Mouse (Mus musculus) stomach, embryonic 15.5 days (tissue): ENCODE results near the gene Abcd3. TPM values are rescaled to one million over a fixed set of nuclear protein-coding genes. Genes with fewer than 3 reads are reported as not detected.
"Not testable (repeated sequence)": the region's sequence is repeated elsewhere in the genome, so short reads cannot be mapped to it uniquely, and the experiment has no call there.

ENCODE experiments used
- ATAC-seq: fragments of 200-750 bp; cut with Nextera tagmentation; 2 replicates; pipeline ENCODE4 v1.8.0; 2017; ENCODE audit warnings: low read depth, moderate number of reproducible peaks, moderate TSS enrichment; ENCODE audit not compliant: insufficient read depth, low FRiP score
- H3K27ac ChIP-seq: fragments of 300-500 bp; sonication (generic); 2 replicates; pipeline ENCODE4 v1.5.1; 2015; ENCODE audit warnings: mild to moderate bottlenecking, inconsistent platforms
- H3K27me3 ChIP-seq: fragments of 300-500 bp; sonication (generic); replicated peaks from 2 replicates; pipeline ENCODE4 v1.6.1; 2015; ENCODE audit warnings: inconsistent platforms
- H3K36me3 ChIP-seq: fragments of 300-500 bp; sonication (generic); 2 replicates; pipeline ENCODE4 v1.6.1; 2015; ENCODE audit warnings: inconsistent platforms
- H3K4me1 ChIP-seq: fragments of 300-500 bp; sonication (generic); 2 replicates; pipeline ENCODE4 v1.6.1; 2015; ENCODE audit warnings: inconsistent platforms
- H3K4me2 ChIP-seq: fragments of 300-500 bp; sonication (generic); 2 replicates; pipeline ENCODE4 v1.6.1; 2015; ENCODE audit warnings: mild to moderate bottlenecking, inconsistent platforms
- H3K4me3 ChIP-seq: fragments of 300-500 bp; sonication (generic); replicated peaks from 2 replicates; pipeline ENCODE4 v1.5.1; 2015; ENCODE audit warnings: inconsistent platforms
- H3K9ac ChIP-seq: fragments of 300-500 bp; sonication (generic); 2 replicates; pipeline ENCODE4 v1.6.1; 2015; ENCODE audit warnings: inconsistent platforms
- H3K9me3 ChIP-seq: fragments of 300-500 bp; sonication (generic); 2 replicates; pipeline ENCODE4 v1.6.1; 2016; ENCODE audit warnings: inconsistent platforms
- WGBS: fragments of 180-500 bp; shearing (Covaris S2); methylation state at CpG from one replicate; pipeline ENCODE4 v1.1.7; 2015; 5-methylcytosine and 5-hydroxymethylcytosine counted together
- polyA plus RNA-seq: library from polyadenylated mRNA; unstranded; fragments of >200 nt; fragmentation: Nextera tagmentation; extraction: Ambion mirVana; gene quantifications from 2 replicates; pipeline ENCODE4 v1.2.1, GENCODE M21; 2015

The Abcd3 gene
- polyA plus RNA-seq, 1 experiment from 2014 or later: 73.9 TPM

DNA sequence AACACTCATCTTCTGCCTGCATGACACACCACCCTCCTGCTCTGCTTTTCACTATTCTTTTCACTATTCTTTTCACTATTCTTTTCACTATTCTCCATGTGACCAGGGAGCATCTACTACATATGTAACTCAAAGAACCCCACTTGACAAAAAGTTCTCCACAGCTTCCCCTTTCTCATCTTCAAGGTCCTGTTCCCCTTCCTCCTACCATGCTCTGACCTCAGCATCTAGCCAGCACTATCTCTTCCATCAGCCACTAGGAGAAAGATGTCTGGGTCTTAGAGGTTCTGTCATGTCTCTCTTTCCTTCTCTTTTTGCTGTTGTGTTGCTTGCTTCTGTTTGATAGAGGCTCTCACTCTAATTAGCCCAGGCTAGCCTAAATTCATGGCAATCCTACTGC lies 49.1 kb downstream of the Abcd3 start:
- Histone ChIP-seq H3K9me3 (no peaks in the 10 kb centered on the region), H3K4me1 (no peaks in the 10 kb centered on the region), H3K27me3 (no peaks in the 10 kb centered on the region), H3K4me3 (no peak overlapping the region), H3K36me3 (peaks cover 26% of the 10 kb centered on the region), H3K9ac (no peak overlapping the region), H3K27ac (no peak overlapping the region), H3K4me2 (no peak overlapping the region)
- no peak for ATAC-seq

DNA sequence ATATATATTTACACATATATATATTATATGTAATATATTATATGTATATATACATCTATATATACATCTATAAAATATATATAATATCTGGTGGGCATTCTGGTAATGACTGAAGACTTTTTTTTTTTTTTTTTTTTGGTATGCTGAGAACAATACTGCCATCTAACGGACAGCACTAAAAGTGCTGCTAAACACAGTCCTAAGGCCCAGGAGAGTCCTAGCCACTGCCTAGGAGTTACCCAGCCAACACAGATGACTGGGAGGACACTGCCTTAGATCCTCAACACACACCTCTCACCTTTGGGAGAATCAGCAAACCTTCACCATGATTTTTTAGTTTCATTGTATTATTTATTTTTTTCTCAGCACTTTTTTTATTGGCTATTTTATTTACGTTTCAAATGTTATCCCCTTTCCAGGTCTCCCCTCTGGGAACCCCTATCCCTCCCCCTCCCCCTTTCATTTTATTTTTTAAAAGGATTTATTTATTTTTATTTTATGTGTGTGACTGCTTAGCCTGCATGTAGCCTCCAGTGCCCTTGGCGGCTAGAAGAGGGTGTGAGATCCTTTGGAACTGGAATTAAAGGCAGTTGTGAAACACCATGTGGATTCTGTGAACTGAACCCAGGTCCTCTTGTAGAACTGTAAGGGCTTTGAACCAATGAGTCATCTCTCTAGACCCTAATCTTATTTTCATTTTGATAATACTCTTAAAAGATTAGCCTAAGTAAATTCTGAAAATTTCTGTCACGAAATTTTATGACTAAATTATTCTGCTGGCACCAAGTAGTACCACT lies 52.8 kb downstream of the Abcd3 start:
- no peak for ATAC-seq
- Histone ChIP-seq H3K9me3 (no peaks in the 10 kb centered on the region), H3K4me3 (no peak overlapping the region), H3K27me3 (no peaks in the 10 kb centered on the region), H3K4me2 (no peak overlapping the region), H3K27ac (no peak overlapping the region), H3K36me3 (peaks cover 10% of the 10 kb centered on the region), H3K9ac (no peak overlapping the region), H3K4me1 (no peaks in the 10 kb centered on the region)
- 62% methylated on average over 4 of the region's 4 CpGs for WGBS

DNA sequence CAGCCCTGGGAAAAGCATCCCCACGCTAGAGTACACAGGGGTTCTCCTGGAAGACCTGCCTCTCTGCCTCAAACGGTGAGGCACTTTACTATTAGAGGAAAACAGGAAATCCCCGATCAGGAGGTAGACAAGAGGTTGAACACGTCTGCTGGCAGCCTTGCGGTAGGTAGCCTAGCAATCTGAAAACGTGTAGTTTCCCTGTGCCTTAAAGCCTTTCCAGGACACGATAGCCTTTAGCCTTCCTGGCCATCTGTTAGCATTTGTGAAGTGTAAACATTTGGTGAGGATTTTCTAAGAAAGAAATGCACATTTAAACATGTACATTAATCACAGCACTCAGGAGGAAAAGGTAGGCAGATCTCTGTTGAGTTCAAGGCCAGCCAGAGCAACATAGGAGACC lies 56.7 kb downstream of the Abcd3 start:
- ATAC-seq: peak; percentile 75; the same call in 1 of the 2 replicates
- WGBS: 26% methylated on average over 7 of the region's 7 CpGs
- no peaks in the 10 kb centered on the region for H3K9me3 ChIP-seq
- H3K4me2 ChIP-seq: no peak overlapping the region
- no peak overlapping the region for H3K9ac ChIP-seq
- H3K27ac ChIP-seq: peak overlapping the region; percentile 74
- H3K36me3 ChIP-seq: no peaks in the 10 kb centered on the region
- no peaks in the 10 kb centered on the region for H3K27me3 ChIP-seq
- no peak overlapping the region for H3K4me3 ChIP-seq
- peaks cover 5% of the 10 kb centered on the region; the same call in 1 of the 2 replicates for H3K4me1 ChIP-seq

DNA sequence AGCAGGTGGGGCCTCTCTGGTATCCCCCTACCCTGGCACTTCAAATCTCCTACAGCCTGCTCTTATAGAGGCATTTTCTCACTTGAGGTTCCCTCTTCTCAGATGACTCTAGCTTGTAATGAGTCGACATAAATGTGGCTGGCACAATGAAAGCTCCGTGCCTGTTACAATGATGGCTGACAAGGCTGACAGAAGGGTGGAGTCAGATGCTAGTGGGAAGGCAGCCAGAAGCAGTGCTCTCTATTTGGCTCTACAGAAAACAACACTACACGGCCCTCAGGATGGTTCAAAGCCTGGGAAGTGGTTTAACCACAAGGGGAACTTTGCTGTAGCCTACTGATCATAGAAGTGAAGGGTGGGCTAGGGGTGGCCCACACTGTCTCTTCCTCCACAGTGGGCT lies 60.0 kb downstream of the Abcd3 start:
- Histone ChIP-seq H3K36me3 (no peaks in the 10 kb centered on the region), H3K4me2 (no peak overlapping the region), H3K9ac (no peak overlapping the region), H3K9me3 (no peaks in the 10 kb centered on the region), H3K27ac (no peak overlapping the region), H3K4me1 (peaks cover 5% of the 10 kb centered on the region; the same call in 1 of the 2 replicates), H3K4me3 (no peak overlapping the region), H3K27me3 (no peaks in the 10 kb centered on the region)
- no peak for ATAC-seq
- 31% methylated on average over 3 of the region's 3 CpGs for WGBS

DNA sequence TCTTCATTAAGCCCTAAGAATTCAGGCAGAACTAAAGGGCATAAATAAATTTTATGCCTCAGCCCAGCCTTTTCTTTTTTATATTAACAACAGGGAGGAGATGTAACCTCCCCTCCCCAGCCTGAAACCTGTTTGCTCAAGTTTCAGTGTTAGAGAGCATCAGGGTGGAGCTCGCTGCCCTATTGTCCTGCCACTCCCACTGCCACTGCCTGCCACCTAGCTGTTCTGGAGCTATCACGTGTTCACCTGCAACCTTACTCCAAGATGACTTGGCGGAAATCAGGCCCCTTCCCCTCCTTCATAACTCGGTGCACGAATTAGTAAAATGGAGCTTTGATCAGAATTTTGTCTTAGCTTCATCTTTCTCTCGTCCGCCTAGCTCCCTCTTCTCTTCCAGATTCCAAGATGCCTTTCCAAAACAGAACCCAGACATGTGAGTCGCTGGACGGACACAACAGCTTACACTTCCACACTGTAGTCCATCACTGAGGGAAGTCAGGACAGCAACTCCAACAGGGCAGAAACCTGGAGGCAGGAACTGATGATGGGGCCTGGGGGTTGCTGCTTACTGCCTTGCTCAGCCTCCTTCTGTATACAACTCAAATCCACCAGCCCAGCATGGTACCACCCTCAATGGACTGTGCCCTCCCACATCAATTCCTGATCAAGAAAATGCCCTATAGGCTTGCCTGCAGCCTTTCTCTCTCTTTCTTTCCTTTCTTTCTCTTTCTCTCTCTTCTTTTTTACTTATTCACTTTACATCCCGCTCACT lies 60.6 kb downstream of the Abcd3 start:
- H3K27ac ChIP-seq, H3K9me3 ChIP-seq: not testable (repeated sequence)

DNA sequence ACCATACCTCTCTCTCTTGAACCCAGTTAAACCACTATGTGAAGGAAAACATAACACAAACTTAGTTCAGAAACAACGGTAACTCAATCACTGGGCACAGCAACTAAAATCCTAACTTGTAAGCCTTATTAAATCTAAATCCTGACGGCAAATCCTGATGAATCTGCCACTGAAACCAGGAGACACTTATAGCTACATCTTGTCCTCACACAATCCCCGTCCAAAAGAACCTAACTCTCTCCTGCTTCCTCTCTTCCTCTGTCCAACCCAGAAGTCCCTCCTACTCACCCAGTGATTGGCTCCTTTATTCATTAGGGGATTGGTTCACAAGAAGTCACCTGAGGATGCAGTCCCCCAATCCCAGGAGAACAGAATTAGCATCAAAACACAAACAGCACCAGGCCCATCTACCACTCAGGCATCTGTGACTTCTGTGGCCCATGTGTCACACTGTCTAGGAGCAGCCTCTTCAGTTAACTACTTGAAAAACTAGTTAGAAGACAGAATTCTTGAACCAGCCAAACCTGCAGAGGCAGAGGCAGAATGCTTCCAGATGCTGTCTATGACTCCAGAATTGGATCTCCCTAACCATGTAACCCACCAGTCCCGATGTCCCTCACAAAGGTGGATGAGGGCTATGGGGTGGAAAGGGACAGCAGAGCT lies 73.8 kb downstream of the Abcd3 start:
- H3K4me2 ChIP-seq, H3K36me3 ChIP-seq, H3K9me3 ChIP-seq, H3K27ac ChIP-seq, H3K4me1 ChIP-seq, H3K9ac ChIP-seq, H3K4me3 ChIP-seq, ATAC-seq, H3K27me3 ChIP-seq: not testable (repeated sequence)
- 92% methylated on average over 4 of the region's 4 CpGs for WGBS

More for the DNA sequence above, 60.6 kb downstream of the Abcd3 start:
- H3K9ac ChIP-seq, H3K36me3 ChIP-seq, H3K27me3 ChIP-seq, H3K4me3 ChIP-seq, H3K4me1 ChIP-seq, H3K4me2 ChIP-seq, ATAC-seq: not testable (repeated sequence)
- WGBS: 73% methylated on average over 10 of the region's 10 CpGs

DNA sequence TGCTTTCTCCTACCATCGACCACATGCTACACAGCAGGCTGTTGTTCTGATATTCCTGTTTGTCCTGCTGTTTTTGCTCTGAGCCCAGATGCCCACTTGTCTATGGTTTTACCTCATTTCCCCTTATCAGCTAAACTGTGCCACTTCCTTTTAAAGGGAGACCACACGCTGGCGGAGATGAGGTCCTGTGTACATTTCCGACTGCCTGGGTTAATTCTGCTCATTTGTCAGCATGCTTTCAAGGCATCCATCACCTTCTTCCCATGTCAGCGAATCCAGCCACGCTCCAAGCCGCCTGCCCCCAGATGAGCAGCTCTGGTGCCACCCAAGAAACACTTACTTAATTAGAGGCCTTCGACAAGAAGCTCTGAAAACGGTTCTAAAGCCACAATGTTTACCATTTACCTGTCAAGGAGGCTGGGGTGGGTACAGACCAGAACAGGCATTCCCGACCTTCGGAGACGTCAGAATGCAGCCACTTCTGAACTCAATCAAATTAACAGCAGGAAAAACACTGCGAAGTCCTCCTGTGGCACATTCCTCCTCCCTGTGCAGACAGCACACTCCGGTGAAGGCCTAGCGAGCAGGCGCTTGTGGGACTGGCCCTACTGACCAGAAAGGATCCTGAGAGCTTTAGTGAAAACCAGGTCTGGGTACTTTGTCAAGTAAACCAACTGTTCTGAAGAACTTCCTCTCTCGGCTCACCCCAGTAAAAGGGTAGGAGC lies 75.5 kb downstream of the Abcd3 start:
- no peak for ATAC-seq
- H3K27me3 ChIP-seq: no peaks in the 10 kb centered on the region
- H3K9me3 ChIP-seq: no peaks in the 10 kb centered on the region
- H3K4me3 ChIP-seq: no peak overlapping the region
- no peak overlapping the region for H3K4me2 ChIP-seq
- H3K4me1 ChIP-seq: peaks cover 15% of the 10 kb centered on the region
- no peak overlapping the region for H3K27ac ChIP-seq
- no peaks in the 10 kb centered on the region for H3K36me3 ChIP-seq
- WGBS: 35% methylated on average over 17 of the region's 17 CpGs
- H3K9ac ChIP-seq: no peak overlapping the region

DNA sequence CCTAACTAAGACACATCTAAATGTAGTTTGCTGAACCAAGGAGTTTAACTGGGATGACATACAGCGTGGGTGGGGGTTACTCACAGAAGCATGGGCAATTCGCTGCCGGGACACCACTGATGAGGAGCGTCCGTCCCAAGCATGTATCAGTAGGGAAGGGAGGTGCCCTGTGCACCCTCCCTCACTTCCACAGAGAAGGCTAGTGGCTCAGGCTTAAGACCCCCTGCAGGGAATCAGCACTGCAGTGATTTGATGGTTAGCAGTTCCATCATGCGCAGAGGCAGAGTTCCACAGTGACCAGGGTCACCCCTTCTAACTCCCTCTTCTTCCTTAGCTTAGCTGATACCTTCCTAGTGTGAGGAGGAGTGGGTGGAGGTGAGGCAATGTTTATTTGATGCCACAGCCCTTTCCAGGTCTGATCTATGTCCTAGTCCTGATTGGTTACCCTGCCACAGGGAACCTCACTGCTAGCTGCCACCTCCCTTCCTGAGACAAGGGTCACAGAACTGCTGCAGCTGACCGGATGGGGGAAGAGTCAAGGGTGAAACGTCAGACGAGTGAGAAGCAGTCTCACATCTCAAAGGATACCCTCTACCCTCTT lies 76.3 kb downstream of the Abcd3 start:
- peaks cover 15% of the 10 kb centered on the region for H3K4me1 ChIP-seq
- no peaks in the 10 kb centered on the region for H3K9me3 ChIP-seq
- H3K27ac ChIP-seq: no peak overlapping the region
- H3K36me3 ChIP-seq: peaks cover 5% of the 10 kb centered on the region; the same call in 1 of the 2 replicates
- no peak for ATAC-seq
- 66% methylated on average over 9 of the region's 9 CpGs for WGBS
- H3K27me3 ChIP-seq: no peaks in the 10 kb centered on the region
- no peak overlapping the region for H3K9ac ChIP-seq
- no peak overlapping the region for H3K4me3 ChIP-seq
- H3K4me2 ChIP-seq: no peak overlapping the region

DNA sequence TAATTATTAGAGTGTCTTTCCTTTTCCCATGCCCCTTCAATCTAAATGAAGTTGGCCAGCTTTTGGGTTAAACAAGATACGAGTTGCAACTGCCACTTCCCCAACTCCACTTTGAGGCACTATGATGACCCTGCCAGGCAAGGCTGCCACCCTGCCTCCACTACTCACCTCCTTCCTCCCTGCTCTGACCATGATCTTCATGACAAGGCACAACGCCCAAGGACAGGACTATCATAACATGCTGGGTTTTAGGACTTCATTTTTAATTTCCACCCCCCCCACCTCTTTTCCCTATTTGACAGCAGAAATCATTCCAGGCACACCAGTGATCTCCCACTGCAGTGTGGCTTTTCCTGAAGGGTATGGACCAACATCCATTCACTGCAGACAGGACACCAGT lies 77.2 kb downstream of the Abcd3 start:
- WGBS: 73% methylated on average over 2 of the region's 2 CpGs
- Histone ChIP-seq H3K36me3 (peaks cover 5% of the 10 kb centered on the region; the same call in 1 of the 2 replicates), H3K4me3 (no peak overlapping the region), H3K4me1 (peaks cover 15% of the 10 kb centered on the region), H3K27me3 (no peaks in the 10 kb centered on the region), H3K9me3 (no peaks in the 10 kb centered on the region), H3K9ac (no peak overlapping the region), H3K4me2 (no peak overlapping the region), H3K27ac (no peak overlapping the region)
- no peak for ATAC-seq

DNA sequence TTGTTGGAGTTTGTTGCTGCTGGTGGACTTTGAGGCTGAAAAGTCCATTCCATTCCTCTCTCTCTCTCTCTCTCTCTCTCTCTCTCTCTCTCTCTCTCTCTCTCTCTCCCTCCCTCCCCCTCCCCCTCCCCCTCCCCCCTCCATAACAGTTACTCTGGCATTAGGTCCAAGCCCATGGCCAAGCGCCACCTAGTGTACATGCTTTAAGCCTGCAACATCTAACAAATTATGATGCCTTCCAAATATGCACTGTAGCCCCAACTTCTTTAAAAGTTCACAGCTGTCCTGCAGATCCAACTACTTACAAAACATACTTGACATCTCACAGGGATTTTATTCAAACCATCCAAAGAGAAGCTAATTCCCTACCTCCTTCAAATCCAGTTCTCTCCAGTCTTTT lies 77.6 kb downstream of the Abcd3 start:
- peaks cover 15% of the 10 kb centered on the region for H3K4me1 ChIP-seq
- 46% methylated on average over 1 of the region's 1 CpGs for WGBS
- ATAC-seq: no peak

DNA sequence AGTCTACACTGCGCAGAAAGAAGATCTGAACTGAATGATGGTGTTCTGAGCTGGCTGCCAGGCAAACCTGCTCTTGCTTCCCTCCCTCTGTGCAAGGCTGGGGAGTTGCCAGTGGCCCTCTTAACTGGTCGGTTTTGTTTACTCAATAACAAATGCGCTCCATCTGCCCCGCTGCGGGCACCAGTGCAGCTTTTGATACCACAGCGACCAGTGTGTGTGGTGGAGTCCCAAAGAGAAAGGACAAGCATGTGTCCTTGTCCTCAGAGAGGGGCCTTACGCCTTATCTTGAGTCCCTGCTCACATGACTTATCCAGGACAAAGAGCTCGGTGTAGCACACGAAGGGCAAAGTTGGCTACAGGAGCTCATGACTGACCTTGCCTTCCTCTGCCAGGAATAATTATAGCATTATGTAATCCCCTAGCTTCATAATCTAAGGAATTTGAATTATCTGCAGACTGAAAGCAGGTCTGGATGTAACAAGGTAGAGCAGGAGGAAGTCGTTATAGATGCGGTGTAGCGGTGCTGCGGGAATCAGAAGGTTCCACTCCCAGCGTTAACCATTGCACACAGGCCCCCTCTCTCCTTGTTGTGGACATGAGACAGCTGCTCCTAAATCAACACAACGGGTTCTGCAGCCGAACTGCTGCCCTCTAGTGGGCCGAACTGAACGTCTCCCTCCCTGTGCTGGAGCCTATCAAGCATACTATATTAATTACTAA lies 78.9 kb downstream of the Abcd3 start:
- ATAC-seq: peak; percentile 79
- no peak overlapping the region for H3K4me3 ChIP-seq
- H3K9ac ChIP-seq: no peak overlapping the region
- no peaks in the 10 kb centered on the region for H3K27me3 ChIP-seq
- H3K9me3 ChIP-seq: no peaks in the 10 kb centered on the region
- H3K4me2 ChIP-seq: peak overlapping the region; percentile 31
- peak overlapping the region; percentile 60; the same call in 1 of the 2 replicates for H3K27ac ChIP-seq
- peaks cover 15% of the 10 kb centered on the region for H3K4me1 ChIP-seq
- WGBS: 25% methylated on average over 18 of the region's 18 CpGs
- peaks cover 5% of the 10 kb centered on the region; the same call in 1 of the 2 replicates for H3K36me3 ChIP-seq

More for the DNA sequence above, 77.6 kb downstream of the Abcd3 start:
- no peak overlapping the region for H3K4me2 ChIP-seq
- no peak overlapping the region for H3K4me3 ChIP-seq
- no peak overlapping the region for H3K27ac ChIP-seq
- H3K36me3 ChIP-seq: peaks cover 5% of the 10 kb centered on the region; the same call in 1 of the 2 replicates
- H3K9me3 ChIP-seq: no peaks in the 10 kb centered on the region
- H3K9ac ChIP-seq: no peak overlapping the region
- no peaks in the 10 kb centered on the region for H3K27me3 ChIP-seq
